Mouse (Mus musculus) stomach, embryonic 14.5 days (tissue): ENCODE results near the gene Zfp518a. TPM values are rescaled to one million over a fixed set of nuclear protein-coding genes. Genes with fewer than 3 reads are reported as not detected.

Experiments
- ATAC-seq: fragments of 200-750 bp; cut with Nextera tagmentation; 2 replicates; pipeline ENCODE4 v1.8.0; 2017; ENCODE audit warnings: low read depth, moderate TSS enrichment; ENCODE audit not compliant: insufficient number of reproducible peaks, insufficient read depth, low FRiP score
- H3K27ac ChIP-seq: fragments of 300-500 bp; sonication (generic); 2 replicates; pipeline ENCODE4 v1.5.1; 2014; ENCODE audit warnings: mild to moderate bottlenecking, low read length, moderate library complexity, mixed read lengths
- H3K27me3 ChIP-seq: fragments of 300-500 bp; sonication (generic); 2 replicates; pipeline ENCODE4 v1.6.1; 2014; ENCODE audit warnings: low read length, control low read depth, mixed read lengths; ENCODE audit not compliant: control insufficient read depth, insufficient read depth
- H3K36me3 ChIP-seq: fragments of 300-500 bp; sonication (generic); 2 replicates; pipeline ENCODE4 v1.6.1; 2014; ENCODE audit warnings: mild to moderate bottlenecking, control low read depth, low read length, moderate library complexity, mixed read lengths; ENCODE audit not compliant: control insufficient read depth, insufficient read depth
- H3K4me1 ChIP-seq: fragments of 300-500 bp; sonication (generic); 2 replicates; pipeline ENCODE4 v1.6.1; 2014; ENCODE audit warnings: low read length, control low read depth, mixed read lengths; ENCODE audit not compliant: control insufficient read depth, insufficient read depth
- H3K4me2 ChIP-seq: fragments of 300-500 bp; sonication (generic); replicated peaks from 2 replicates; pipeline ENCODE4 v1.6.1; 2014; ENCODE audit warnings: low read depth, low read length, control low read depth
- H3K4me3 ChIP-seq: fragments of 300-500 bp; sonication (generic); 2 replicates; pipeline ENCODE4 v1.5.1; 2014; ENCODE audit warnings: low read depth, low read length, control low read depth
- H3K9ac ChIP-seq: fragments of 300-500 bp; sonication (generic); replicated peaks from 2 replicates; pipeline ENCODE4 v1.6.1; 2014; ENCODE audit warnings: low read depth, mild to moderate bottlenecking, control low read depth, low read length, moderate library complexity, mixed read lengths
- H3K9me3 ChIP-seq: fragments of 300-500 bp; sonication (generic); 2 replicates; pipeline ENCODE4 v1.6.1; 2016; ENCODE audit warnings: low read depth, low read length, control low read depth; ENCODE audit not compliant: control insufficient read depth
- WGBS: fragments of 180-500 bp; shearing (Covaris S2); extraction: QIAGEN DNeasy Blood & Tissue Kit; methylation state at CpG from one replicate; pipeline ENCODE4 v1.1.7; 2014; 5-methylcytosine and 5-hydroxymethylcytosine counted together
- microRNA-seq: library from miRNA; unstranded; fragments of <30 nt; microRNA quantifications from one replicate; pipeline ENCODE4, GENCODE M21; 2016
- polyA plus RNA-seq: library from polyadenylated mRNA; unstranded; fragments of >200 nt; fragmentation: Nextera tagmentation; extraction: Ambion mirVana; gene quantifications from 2 replicates; pipeline ENCODE4 v1.2.1, GENCODE M21; 2014

Zfp518a gene
- polyA plus RNA-seq, 1 experiment from 2014 or later, result 15.2 TPM

DNA sequence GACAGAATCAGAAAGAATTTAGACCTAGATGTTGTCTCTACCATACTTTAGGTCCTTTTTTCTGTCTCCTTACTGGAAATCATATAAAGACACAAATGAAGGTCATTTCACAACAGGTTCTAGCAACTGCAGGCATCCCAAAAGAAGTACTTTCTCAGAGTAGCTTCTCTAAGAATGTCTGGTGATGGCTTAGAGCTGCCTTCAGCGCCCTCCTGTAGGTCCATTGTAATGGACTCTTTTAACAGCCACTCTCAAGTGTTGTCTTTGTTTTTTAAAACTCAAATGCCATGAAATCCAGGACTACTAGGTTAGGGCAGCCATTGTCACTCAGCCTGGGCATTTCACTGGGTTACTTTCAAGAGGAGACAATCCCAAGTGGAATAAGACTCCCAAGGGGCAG lies 64.5 kb downstream of the Zfp518a start:
- ATAC-seq, result no peak
- no peaks in the 10 kb centered on the region for H3K27me3 ChIP-seq
- H3K9me3 ChIP-seq, result no peaks in the 10 kb centered on the region
- H3K9ac ChIP-seq, result no peak overlapping the region
- no peaks in the 10 kb centered on the region for H3K4me1 ChIP-seq
- WGBS, result 33% methylated on average over 1 of the region's 1 CpGs
- no peak overlapping the region for H3K4me3 ChIP-seq
- H3K27ac ChIP-seq, result no peak overlapping the region
- H3K36me3 ChIP-seq, result no peaks in the 10 kb centered on the region
- H3K4me2 ChIP-seq, result no peak overlapping the region

DNA sequence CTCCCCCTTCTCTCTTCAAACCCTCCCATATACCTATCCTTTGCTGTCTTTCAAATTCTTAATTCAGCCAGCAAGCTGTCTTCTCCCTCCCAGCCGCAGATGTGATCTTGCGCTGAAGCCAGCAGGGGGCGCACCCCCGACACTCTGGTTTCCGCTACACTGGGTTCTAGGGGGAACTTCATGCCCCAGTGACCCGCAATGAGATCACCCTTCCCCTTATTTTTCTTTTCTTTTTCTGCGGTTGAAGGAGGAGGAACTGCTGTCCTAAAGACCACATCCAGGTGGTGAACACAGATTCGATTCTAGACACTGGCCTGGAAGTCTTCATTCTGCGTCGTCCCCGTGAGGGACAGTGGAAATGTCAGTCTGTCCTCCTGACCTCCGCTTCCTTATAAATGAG lies 68.5 kb downstream of the Zfp518a start:
- ATAC-seq, result no peak
- no peak overlapping the region for H3K4me2 ChIP-seq
- WGBS, result 57% methylated on average over 12 of the region's 12 CpGs
- H3K4me3 ChIP-seq, result no peak overlapping the region
- no peaks in the 10 kb centered on the region for H3K27me3 ChIP-seq
- no peaks in the 10 kb centered on the region for H3K9me3 ChIP-seq
- H3K9ac ChIP-seq, result no peak overlapping the region
- no peaks in the 10 kb centered on the region for H3K36me3 ChIP-seq
- no peak overlapping the region for H3K27ac ChIP-seq
- no peaks in the 10 kb centered on the region for H3K4me1 ChIP-seq

DNA sequence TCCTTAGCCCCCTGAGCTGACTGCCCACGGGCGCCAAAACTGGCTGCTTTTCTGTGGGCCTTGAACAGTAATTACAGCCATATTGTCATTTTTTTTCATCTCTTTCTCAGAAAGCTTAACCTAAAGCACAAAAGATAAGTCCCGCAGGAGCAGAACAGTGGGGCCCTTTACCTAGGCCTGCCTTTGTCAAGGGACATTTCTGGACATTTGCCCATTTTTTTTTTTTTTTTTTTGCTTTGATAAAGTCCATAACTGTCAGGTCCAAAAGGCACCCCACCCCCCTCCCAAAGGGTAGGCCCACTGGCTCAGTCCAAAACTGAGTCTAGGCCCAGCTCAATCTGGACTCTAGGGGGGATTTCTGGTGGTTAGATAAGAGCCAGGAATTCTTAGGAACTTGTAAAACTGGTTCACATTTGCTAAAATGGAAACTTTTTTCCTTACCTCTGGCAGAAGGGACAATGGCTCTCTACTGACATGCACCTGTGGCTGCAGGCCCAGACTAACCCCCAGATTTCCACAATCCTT lies 69.9 kb downstream of the Zfp518a start:
- Histone ChIP-seq H3K4me1 (no peaks in the 10 kb centered on the region), H3K4me3 (no peak overlapping the region), H3K27me3 (no peaks in the 10 kb centered on the region), H3K27ac (peak overlapping the region; percentile 44; the same call in 1 of the 2 replicates), H3K36me3 (no peaks in the 10 kb centered on the region), H3K4me2 (no peak overlapping the region), H3K9ac (no peak overlapping the region), H3K9me3 (no peaks in the 10 kb centered on the region)
- 52% methylated on average over 3 of the region's 3 CpGs for WGBS
- peak; percentile 74 for ATAC-seq

DNA sequence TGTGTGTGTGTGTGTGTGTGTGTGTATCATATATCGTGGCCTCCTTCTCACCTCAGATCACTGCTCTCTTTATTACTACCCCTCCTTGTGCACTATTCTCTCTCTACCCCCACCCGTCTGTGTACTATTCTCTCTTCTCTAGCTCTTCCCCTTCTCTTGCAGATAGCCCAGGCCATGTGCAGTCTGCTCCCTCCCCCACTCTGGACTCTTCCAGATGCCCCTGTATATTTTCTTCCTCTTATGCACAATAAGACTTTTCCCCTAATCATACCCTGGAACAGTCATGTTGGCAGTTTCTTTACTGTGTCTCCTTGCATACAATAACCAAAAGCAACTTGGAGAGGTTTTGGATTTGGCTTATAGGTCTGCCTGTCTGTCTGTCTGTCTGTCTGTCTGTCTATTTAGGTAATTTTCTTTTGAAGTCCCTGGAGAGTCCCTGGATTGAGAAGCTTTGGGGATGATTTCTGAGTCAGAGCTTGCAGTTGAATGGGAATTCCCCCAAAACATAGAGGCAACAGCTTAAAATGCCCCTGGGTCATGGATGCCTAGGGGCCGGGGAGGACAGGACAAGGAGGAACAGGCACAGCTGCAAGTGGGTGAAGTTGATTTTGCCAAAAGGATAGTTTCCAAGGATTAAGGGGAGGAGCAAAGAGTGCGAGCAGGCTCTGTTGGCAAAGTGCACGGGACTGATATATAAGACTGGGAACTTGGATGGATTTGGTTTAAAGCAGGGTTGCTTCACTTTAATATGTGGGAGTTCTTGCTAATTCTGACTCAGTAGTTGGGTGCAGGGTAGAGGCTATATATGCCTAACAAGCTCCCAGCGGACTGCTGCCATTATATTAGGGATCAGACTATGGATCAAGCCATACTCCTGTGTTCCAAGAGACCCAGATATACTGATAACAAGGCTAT lies 70.7 kb downstream of the Zfp518a start:
- WGBS, result 79% methylated on average over 6 of the region's 6 CpGs
- H3K9me3 ChIP-seq, result no peaks in the 10 kb centered on the region
- no peak overlapping the region for H3K4me2 ChIP-seq
- no peaks in the 10 kb centered on the region for H3K27me3 ChIP-seq
- H3K9ac ChIP-seq, result no peak overlapping the region
- no peaks in the 10 kb centered on the region for H3K4me1 ChIP-seq
- H3K36me3 ChIP-seq, result no peaks in the 10 kb centered on the region
- peak; percentile 14; the same call in 1 of the 2 replicates for ATAC-seq
- no peak overlapping the region for H3K4me3 ChIP-seq
- no peak overlapping the region for H3K27ac ChIP-seq

Small RNA genes within 50 kb of the gene (microRNA-seq; reads per million reads assigned to microRNA genes)
- not detected for gene Mir8092

Other genes starting within 250 kb of the Zfp518a start
- not detected in 2 replicates for gene Cc2d2b, start 146.0 kb upstream of the Zfp518a start, polyA plus RNA-seq
- 7.7 and 9.3 TPM in 2 replicates for gene Ccnj, start 63.4 kb upstream of the Zfp518a start, polyA plus RNA-seq
- gene Blnk, start 99.8 kb downstream of the Zfp518a start, polyA plus RNA-seq, result 2.6 and 2.8 TPM in 2 replicates
- gene Dntt, start 134.6 kb downstream of the Zfp518a start, polyA plus RNA-seq, result not detected in 2 replicates
- not detected in 2 replicates for gene Opalin, start 182.4 kb downstream of the Zfp518a start, polyA plus RNA-seq